Mouse (Mus musculus) 3134 (cell line): ENCODE data around the gene Fgd2.

Source experiments
- DNase-seq: peaks from one replicate; pipeline ENCODE4 v3.0.0-alpha.2; 2011; ENCODE audit warnings: low spot score; ENCODE audit not compliant: insufficient read length; ENCODE audit errors: extremely low read depth

Gene Fgd2

GRCm38 (mm10) chr17:29396821-29397242 is 36.1 kb downstream of the Fgd2 start:
- DNase-seq: peak; percentile 75

GRCm38 (mm10) chr17:29397480-29398433 is 37.0 kb downstream of the Fgd2 start:
- DNase-seq: peak; percentile 75

- DNase-seq: no peak
These were observed 37.8 kb downstream of the Fgd2 start for GRCm38 (mm10) chr17:29398434-29399026.

- DNase-seq: no peak
These were observed 38.7 kb downstream of the Fgd2 start for GRCm38 (mm10) chr17:29399241-29399910.

- DNase-seq: no peak
These were observed 39.3 kb downstream of the Fgd2 start for GRCm38 (mm10) chr17:29400044-29400443.

GRCm38 (mm10) chr17:29401741-29402268 is 41.1 kb downstream of the Fgd2 start:
- DNase-seq: no peak

- DNase-seq: no peak
These were observed 42.5 kb downstream of the Fgd2 start for GRCm38 (mm10) chr17:29403179-29403578.

- DNase-seq: no peak
These were observed 44.8 kb downstream of the Fgd2 start for GRCm38 (mm10) chr17:29405501-29405900.

- DNase-seq: no peak
These were observed 45.4 kb downstream of the Fgd2 start for GRCm38 (mm10) chr17:29406077-29406476.

- DNase-seq: no peak
These were observed 46.7 kb downstream of the Fgd2 start for GRCm38 (mm10) chr17:29407405-29407804.

- no peak for DNase-seq
These were observed 47.6 kb downstream of the Fgd2 start for GRCm38 (mm10) chr17:29408364-29408763.

GRCm38 (mm10) chr17:29409800-29410343 is 49.2 kb downstream of the Fgd2 start:
- DNase-seq: no peak

GRCm38 (mm10) chr17:29411821-29412425 is 51.2 kb downstream of the Fgd2 start:
- DNase-seq: no peak

- DNase-seq: no peak
These were observed 53.9 kb downstream of the Fgd2 start for GRCm38 (mm10) chr17:29414566-29414965.

- no peak for DNase-seq
These were observed 55.3 kb downstream of the Fgd2 start for GRCm38 (mm10) chr17:29415761-29416662.

GRCm38 (mm10) chr17:29416757-29417156 is 56.0 kb downstream of the Fgd2 start:
- DNase-seq: no peak

- no peak for DNase-seq
These were observed 58.2 kb downstream of the Fgd2 start for GRCm38 (mm10) chr17:29418758-29419380.

- DNase-seq: no peak
These were observed 59.4 kb downstream of the Fgd2 start for GRCm38 (mm10) chr17:29419976-29420739.
